Mouse (Mus musculus): ENCODE data around the gene Bcl6.

The Bcl6 gene

DNA sequence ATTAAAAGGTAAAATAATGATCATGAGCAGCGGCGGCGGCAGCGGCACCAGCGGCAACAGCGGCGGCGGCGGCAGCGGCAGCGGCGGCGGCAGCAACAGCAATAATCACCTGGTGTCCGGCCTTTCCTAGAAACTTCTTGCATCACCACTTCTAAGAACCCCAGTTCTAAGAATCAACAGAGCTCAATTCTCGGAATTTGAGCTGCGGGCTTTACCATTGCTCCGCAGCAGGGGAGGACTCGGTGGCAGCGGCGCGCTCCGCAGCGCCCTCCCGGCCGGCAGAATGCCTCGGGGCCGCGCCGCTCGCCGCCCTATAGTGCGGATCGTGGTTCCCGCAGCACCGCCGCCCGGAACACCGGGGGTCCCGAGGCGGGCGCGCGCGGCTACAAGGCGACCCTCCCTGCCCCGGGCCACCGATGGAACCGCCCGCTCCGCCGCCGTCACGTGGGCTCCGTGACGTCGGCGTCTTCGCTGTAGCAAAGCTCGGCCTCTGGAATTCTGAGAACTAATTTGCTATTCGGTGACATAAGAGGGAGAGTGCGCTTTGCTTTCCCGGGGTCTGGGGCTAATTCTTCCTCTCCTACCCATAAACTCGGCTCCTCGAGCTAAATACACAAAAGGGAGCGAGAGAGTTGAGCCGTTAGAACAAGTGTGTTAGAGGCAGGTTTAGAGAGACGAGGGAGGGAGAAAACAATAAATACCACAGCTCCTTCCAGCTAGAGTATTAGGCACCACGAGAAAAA lies at the start of gene Bcl6, which contains the start of gene Gm37419:
TSS of gene Bcl6 (minus strand) at position 387 of the 743 bp plus-strand sequence.
TSS of gene Gm37419 (plus strand) at position 17 of the 743 bp plus-strand sequence.
- DNase-seq: peak; percentile 80

DNA sequence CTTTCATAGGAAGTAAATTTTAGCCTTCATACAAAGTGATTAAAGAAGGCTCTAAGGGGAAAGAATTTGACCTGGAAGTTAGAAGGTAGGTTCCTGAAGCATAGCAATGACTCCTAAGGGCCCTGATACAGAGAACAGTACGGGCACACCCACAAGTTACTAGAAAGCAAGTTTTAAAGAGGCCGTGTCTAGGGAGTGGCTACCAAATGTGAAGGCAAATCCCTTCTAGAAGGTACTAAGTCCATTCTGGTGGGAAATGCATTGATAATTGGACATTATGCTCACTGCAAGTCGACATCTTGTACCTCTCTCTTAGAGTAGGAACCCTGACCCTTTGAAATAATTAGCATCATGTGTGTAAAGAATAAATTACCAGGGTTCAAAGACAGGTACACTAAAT lies 47.7 kb upstream of the Bcl6 start:
- no peak for DNase-seq

DNA sequence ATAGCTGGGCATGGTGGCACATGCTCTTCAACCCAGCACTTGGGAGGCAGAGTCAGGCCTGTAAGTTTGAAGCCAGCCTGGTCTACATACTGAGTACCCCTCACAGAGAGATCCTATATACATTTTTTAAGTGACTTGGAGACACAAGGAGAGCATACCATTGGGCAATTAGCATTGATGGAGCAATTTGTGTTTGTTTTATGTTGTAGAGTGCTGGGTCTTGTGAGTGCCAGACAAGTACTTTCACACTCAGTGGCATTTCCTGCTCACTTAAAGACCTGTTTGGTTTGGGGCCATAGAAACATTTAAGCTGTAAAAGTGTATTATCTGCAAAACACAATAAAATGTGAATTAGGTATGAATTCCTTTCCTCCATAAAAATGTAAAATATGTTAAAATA lies 47.1 kb upstream of the Bcl6 start:
- DNase-seq: no peak

DNA sequence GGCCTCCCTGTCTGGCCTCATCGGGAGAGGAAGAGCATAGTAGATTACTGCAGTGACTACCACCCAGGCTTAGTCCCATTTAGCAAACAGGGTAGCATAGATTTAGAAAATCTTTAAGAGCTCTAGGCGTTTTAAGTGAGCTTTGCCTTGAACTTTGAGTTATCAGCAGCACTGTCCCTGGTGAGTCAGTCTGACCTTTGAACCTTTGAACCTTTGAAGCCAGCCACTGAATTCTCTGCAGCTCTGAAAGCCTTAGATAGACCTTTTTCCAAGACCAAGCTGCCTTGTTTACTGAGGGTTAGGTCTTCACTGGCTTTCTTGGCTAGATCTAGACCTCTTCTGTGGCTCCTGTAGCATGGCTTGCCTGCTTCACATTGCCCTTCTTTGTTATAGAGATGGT lies 45.8 kb upstream of the Bcl6 start:
- DNase-seq: no peak

DNA sequence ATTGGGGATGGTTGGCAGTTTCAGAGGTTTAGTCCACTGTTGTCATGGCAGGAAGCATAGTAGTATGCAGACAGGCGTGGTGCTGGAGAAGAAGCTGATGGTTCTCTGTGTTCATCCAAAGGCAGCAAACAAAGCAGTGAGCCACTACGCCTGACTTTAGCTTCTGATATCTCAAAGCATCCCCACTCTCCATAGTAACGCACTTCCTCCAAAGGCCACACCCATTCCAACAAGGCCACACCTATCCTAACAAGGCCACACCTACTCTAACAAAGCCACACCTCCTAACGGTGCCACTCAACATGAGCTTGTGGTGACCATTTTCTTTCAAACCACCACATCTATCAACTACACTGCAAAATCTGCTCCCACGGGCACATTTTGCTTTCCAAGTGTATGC lies 44.6 kb upstream of the Bcl6 start:
- no peak for DNase-seq

DNA sequence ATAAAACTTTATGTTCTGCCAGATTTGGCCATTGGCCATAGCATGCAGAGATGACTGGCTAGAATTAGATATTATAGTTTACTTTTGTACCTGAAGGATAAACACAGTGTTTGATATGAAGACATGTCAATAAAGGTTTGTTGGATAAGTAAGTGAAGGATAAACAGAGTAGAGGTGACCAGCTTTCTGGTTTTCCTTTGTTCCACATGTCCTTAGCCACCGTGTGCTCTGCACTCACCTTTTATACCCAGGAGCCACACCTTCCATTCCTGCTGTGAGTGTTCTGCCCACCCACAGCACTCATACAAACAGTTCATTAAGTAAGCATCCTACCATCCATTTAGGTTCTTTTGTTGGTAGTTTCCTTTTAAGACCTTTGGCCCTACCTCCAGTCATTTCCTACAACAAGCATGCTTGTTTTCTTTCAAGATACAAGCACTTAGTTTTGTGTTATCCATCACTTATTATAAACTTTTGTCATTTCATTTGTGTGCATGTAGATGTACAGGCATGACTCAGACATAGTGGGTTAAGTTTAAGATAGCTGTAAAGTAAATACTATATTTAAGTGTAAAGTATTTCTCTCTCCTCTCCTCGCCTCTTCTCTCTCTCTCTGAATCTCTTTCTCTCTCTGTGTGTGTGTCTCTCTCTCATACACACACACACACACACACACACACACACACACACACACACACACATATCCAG lies 41.5 kb upstream of the Bcl6 start:
- no peak for DNase-seq

DNA sequence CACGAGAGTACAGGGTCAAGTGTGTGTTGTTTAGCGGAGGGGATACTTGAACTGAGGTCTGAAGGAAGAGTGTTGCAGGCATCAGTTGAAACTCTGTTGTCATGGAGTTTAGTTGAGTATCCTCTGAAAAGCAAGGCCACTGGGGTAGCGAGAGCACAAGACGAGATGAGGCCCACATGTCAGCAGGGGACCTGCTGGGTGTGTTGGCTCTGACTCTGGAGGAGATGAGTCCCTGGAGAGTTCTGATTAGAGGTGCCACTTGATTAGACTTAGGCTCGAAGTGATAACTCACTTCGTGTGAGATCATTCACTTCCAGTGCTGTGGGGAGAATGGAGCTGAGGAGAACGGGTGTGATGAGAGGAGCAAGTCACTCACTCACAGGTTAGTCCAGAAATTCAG lies 36.8 kb upstream of the Bcl6 start:
- DNase-seq: no peak

DNA sequence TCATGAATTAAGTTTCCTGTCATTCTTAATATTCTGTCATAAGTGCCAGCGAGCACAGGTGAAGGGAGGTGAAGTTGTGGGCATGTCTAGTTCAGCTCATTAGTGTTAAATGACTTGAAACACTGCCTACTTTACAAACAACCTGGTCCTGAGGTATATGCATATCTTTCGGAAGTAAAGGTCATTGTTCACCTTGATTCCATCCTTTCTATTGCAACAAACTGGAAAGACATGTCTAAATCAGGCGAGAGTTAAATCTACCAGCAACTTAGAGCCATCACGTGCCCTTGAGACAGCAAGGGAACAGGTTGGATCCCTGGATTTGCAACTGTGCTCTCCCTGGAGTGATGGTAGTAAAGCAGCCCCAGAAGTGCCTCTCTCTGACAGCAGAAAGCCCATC lies 34.0 kb upstream of the Bcl6 start:
- no peak for DNase-seq

DNA sequence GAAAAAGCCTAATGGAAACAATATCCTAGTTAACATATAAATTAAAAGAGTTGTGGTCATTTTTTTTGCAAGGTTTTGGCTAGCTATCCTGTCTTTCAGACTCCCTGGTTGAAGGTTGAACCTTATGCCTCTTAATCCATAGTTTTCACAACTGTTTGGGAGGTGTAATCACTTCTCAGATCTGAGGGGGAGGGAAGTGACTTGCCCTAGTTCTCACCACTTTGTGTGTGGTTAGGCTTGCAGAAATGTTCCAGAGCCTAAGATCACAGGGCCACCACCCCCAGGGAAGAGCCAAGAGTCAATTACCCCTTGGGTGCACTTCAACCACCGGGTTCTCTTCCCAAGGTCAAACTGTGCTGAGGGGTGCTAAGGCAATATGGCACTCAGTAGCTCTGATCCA lies 33.1 kb upstream of the Bcl6 start:
- no peak for DNase-seq

DNA sequence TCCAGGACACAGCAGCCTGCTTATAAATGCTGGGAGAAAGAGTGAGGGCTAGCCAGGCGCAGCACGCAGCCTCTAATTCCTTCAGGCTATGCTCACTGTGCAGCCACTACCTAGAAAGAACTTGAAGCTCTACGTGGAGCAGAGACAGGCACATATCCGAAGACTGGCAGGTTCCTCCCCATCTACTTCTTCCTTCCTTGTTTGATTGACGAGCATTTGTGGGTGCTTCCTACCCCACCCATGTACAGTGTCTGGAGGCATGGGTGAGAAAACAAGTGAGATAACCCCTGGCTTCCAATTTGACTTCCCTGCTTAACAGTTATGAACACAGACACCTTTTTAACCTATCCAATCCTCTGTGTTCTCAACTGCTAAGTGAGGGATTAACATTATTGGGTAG lies 28.1 kb upstream of the Bcl6 start:
- no peak for DNase-seq

DNA sequence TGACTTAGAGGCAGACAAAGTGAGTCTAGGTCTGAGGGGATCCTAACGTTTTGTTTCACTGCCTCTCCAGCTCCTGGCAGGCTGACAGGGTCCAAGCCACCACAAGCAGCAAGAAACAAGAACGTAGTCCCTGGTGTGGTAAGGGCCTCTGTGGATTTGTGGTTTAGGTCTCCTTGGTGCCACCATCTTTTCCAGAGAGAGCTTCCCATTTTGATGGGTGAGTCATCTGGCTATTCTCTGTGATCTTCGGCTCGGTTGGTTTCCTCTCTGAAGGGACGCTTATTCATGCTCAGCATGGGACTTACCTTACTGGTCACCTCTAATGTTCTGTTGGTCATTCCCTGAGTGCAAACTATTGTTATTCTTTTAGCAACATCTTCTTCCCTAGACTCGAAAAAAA lies 27.6 kb upstream of the Bcl6 start:
- no peak for DNase-seq

DNA sequence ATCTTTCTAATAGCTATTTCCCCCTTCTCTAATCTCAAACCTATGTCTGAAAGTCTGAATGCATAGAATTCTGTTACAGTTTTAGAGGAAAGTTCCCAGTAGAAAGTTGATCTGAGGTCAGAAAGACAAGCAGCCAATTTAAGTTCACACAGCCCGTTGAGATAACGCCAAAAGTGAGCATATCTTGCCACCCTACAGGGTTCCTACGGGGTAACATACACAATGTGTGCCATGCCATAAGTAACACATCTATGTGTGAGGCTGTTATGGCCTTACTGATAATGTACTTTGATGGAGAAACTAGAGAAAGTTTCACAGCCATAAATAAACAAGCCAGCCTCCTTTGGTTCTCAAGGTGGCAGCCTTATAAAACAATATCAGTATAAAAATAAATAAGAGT lies 25.7 kb upstream of the Bcl6 start:
- no peak for DNase-seq

DNA sequence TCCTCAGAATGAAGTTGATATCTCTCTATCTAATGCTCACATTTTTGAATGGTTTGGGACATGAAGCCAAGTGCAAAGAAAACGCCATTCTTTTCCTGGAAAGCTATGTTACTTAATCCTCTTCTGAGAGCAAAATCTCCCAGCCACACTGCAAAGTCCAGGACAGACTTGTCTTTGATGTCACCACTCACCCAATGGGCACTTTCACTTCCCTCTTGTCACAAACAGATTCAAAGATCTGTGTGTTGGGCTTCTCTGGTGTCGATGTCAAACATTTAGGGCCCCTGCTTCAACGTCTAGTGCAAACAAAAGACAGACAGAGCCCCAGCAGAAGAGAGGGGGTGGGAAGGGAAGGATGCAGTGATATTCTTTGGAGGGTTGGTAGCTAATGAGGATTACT lies 23.4 kb upstream of the Bcl6 start:
- DNase-seq: no peak

DNA sequence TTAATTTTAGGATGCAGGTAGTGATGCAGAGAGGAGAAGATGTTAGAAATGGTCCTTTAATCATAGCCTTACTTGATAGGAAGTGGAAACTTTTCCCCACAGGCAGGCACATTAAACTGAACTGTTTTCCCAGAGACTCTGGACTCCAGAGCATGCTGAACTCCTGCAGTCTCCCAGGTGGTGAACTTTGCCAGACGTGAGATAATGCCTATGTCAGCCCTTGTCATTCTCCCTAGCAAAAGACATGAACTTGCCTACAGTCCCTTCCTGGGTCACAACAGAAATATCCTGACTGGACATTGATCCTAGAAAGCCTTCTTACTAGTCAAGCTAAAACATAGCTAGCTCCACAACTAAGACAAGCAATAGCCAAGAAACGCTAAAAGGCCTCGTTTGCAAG lies 22.7 kb upstream of the Bcl6 start:
- no peak for DNase-seq

DNA sequence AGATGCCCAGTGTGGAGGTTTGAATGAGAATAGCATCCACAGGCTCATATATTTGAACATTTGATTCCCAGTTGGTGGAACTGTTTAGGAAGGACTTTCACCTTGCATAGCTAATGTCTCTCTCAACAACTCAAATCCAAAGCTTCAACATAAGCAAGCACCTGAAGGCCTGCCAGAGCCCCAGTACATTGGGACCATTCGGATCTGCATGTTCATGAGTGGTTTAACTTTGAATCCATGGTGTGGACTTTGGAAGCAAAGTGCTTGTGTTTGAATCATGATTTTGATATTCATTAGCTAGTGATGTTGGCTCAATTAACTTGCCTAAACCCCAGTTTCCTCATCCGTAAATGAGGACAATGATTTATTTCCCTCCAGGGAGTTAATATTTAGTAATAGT lies 21.2 kb upstream of the Bcl6 start:
- no peak for DNase-seq

DNA sequence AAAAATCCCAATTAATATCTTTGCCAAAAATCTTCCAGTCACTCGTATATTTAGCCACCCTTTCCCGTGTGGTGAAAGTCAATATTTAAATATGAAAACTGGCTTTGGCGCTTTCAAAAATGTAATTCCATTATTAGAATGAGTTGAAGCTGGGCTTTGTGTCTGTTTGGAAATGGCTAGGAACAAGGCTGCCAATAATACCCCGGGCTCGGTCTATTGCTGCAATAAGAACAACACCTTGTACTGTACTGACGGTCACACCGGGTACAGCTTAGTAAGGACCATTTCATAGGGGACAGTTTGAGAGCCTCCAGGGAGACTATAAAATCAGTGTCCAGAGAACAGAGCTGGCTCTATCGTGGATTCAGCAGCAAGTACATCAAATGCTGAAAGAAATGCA lies 17.3 kb upstream of the Bcl6 start:
- no peak for DNase-seq

DNA sequence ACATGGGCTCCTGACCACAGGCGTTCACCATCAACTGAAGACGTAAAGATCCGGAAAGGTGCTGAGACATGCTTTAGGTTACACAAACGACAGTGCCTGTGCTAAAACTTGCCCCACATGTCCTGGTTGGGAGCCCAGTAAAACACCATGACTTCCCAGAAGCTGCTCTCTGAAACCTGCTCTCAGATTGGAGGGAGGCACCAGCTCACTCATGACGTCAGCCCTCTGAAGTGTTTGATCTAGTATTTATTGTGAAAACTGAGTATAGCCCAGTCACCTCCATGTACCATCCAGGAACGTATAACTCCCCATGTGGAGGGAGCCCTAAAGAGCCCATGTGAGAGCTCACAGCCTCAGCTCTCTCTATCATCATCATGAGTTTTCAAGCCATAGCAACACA lies 9.3 kb upstream of the Bcl6 start:
- no peak for DNase-seq

DNA sequence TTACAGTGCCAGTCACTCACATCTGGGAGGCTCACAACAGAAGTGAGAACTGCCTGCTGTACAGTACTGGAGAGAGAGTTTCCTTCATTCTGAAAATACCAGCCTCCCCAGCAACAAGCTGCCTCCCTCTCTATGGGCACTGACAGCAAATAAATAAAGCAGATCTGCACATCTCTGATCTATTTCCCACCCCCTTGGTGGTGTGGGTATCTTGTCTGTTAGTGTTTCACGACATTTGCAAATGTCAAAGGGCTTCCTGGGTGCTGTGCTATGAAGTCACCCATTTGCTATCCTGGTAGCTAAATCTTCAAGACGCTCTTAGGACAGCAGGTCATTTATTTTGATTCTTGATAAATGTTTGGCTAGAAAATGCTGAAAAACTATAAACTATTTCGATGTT lies 8.6 kb upstream of the Bcl6 start:
- DNase-seq: no peak

DNA sequence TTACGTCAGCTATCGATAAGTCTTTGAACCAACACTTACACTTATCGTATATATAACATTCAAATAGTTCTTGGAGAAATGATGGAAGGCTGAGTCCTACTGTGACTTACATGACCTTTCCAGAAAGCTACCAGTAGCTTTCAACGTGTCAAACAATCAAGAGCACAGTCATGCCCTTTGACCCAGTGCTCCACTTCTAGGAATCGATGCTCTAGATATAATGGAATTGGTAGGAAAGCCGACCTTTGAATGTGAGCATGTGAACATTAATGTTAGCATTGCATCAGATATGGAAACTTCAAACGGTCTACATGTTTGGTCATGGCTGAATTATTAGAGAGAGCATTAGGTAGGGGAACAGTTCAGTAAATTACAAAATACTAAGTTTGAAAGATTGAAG lies 7.7 kb upstream of the Bcl6 start:
- no peak for DNase-seq

DNA sequence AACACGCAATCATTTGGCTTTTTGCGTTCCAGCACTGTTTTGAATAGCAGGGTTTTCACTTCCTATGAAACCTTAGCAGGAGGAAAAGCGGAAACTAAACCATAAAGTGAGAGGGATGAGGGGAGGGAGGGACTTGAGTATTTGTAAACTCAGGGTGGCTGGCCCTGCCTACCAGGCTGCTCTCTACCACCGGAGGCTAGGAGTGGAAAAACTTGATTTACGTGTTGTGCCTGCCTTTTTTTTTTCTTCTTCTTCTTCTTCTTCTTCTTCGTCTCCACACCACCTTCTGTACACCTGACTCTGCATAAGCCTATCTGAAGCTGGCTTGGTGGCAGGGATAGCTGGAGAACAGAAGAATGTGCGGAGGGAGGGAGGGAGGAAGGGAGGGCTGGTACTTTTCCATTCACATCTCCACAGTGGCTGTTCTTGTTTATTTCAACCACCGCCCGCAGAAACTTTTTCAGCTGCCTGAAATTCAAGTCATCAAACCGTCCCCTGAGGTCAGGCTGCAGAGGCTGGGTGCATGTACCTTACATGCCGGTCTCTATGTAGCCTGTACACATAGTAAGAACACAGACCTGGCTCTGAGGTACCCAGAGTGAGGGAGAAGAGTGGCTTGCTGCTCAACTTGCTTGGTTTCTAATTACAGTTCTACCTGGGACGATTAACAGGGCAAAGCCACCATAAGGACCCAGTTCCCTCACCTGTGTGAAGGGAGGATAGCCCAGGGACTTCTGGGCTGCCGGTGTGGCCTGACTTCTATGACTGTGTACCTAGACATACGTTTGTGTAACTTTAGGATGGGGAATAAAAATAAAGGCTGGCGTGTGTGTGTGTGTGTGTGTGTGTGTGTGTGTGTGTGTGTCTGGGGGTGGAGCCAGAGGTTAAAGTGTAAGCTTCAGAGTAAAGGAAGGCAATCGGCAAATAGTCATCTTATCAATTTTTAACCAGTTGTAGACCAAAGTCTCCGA lies 5.0 kb upstream of the Bcl6 start:
- no peak for DNase-seq

DNA sequence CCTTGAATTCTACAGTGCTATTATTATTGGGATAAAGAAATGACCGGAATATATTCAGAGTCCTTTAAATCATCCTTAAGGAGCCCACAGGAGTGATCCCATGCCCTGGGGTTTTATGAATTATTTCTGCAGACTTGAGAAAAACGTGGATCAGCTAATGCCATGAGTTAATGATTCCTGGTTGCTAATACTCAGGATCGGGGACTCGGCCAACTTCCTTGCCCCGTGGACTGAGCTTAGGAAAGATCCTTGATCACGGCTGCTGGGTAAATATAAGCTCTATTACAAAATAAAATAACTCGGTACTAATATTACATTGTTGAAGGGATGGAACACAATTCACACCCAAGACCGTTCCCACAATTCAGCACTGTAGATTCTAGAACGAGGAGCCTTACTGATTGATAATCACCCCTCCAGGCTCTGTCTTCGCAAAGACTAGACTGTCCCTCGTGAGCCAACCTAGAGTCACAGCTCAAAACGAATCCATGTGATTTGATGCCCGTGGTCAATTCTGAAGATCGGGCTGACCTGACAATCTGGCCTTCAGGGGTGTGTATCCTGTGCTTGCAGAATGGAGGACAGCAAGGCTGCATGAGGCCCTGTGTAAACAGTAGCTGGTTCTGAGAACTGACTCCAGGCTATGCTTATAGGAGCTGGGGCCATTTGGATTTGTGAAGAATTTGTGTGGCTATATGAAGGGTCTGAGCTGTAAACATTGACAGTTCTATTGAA lies 3.4 kb upstream of the Bcl6 start:
- no peak for DNase-seq

DNA sequence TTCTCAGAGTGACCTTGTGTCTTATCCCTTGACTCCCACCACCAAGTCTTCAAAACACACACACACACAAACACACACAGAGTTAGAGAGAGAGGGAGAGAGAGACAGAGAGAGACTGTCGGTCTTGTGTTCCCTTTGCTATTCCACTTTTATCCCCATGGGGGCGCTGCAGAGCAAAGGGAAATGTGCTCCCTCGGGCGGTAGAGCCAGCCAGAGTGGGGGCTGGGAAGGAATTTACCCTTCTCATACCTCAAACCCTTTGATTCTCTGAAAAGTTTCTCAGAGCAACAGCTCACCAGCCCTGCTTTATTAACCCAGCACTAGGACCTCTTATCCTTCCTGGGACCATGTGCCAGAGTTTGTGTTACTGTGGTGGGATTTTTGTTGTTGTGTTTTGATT lies 2.5 kb upstream of the Bcl6 start:
- peak; percentile 95 for DNase-seq

All from right cerebral cortex, postnatal 14 days (tissue).